Mouse (Mus musculus): ENCODE data around the gene Trim67. TPM values are rescaled to one million over a fixed set of nuclear protein-coding genes. Genes with fewer than 3 reads are reported as not detected.

Gene Trim67
- total RNA-seq, 1 experiment: 0.40 TPM

- Histone ChIP-seq H3K27ac (ENCODE audit: insufficient read depth, low read depth, low read length, poor library complexity, severe bottlenecking) (no peak overlapping the region), H3K9ac (ENCODE audit: insufficient read depth, low read depth, low read length, poor library complexity, severe bottlenecking) (no peak overlapping the region), H3K9me3 (ENCODE audit: control insufficient read depth, insufficient read depth, low read depth, low read length) (no peaks in the 10 kb centered on the region), H3K4me1 (ENCODE audit: control insufficient read depth in 2 of 2, insufficient read depth in 2 of 2, low read length in 2 of 2, poor library complexity in 1 of 2) (peaks cover 0 to 6% of the 10 kb centered on the region in 2 experiments; a peak in 1 of 4 replicates), H3K36me3 (ENCODE audit: control insufficient read depth, insufficient read depth, low read length, poor library complexity, severe bottlenecking) (peaks cover 27% of the 10 kb centered on the region), H3K4me3 (ENCODE audit: insufficient read depth in 1 of 2, low read depth in 1 of 2, low read length in 2 of 2, poor library complexity in 1 of 2, severe bottlenecking in 1 of 2) (no peak overlapping the region)
- DNase-seq (ENCODE audit: low read depth, low spot score): no peak
- TF ChIP-seq MAFK (IDR thresholded peaks at IDR 0.05; ENCODE audit: insufficient read depth, low read depth, low read length) (no peak), ZNF384 (IDR thresholded peaks at IDR 0.05; ENCODE audit: low read depth, low read length) (no peak), ZC3H11A (IDR thresholded peaks at IDR 0.05; ENCODE audit: borderline replicate concordance, low read depth, low read length) (no peak), HCFC1 (IDR thresholded peaks at IDR 0.05; ENCODE audit: borderline replicate concordance, insufficient read depth, low read length) (no peak), CHD2 (IDR thresholded peaks at IDR 0.05; ENCODE audit: low read depth, low read length) (no peak)
- in situ Hi-C loops (cut with MboI; ENCODE audit: low sequenced_read_pairs in 2 of 2, unreplicated experiment in 2 of 2): no loop called here
These were observed 43.4 kb downstream of the Trim67 start for GRCm38 (mm10) chr8:124836273-124836672.

- H3K4me1 ChIP-seq (ENCODE audit: control insufficient read depth in 2 of 2, insufficient read depth in 2 of 2, low read length in 2 of 2, poor library complexity in 1 of 2): peaks cover 0 to 6% of the 10 kb centered on the region in 2 experiments; a peak in 1 of 4 replicates
- no peak for DNase-seq (ENCODE audit: low read depth, low spot score)
- TF ChIP-seq ZNF384 (IDR thresholded peaks at IDR 0.05; ENCODE audit: low read depth, low read length) (no peak), ZC3H11A (IDR thresholded peaks at IDR 0.05; ENCODE audit: borderline replicate concordance, low read depth, low read length) (no peak), CHD2 (IDR thresholded peaks at IDR 0.05; ENCODE audit: low read depth, low read length) (no peak), MAFK (IDR thresholded peaks at IDR 0.05; ENCODE audit: insufficient read depth, low read depth, low read length) (no peak), HCFC1 (IDR thresholded peaks at IDR 0.05; ENCODE audit: borderline replicate concordance, insufficient read depth, low read length) (no peak)
- peaks cover 32% of the 10 kb centered on the region for H3K36me3 ChIP-seq (ENCODE audit: control insufficient read depth, insufficient read depth, low read length, poor library complexity, severe bottlenecking)
- in situ Hi-C loops (cut with MboI; ENCODE audit: low sequenced_read_pairs in 2 of 2, unreplicated experiment in 2 of 2): no loop called here
- H3K9ac ChIP-seq (ENCODE audit: insufficient read depth, low read depth, low read length, poor library complexity, severe bottlenecking): no peak overlapping the region
- no peak overlapping the region for H3K4me3 ChIP-seq (ENCODE audit: insufficient read depth in 1 of 2, low read depth in 1 of 2, low read length in 2 of 2, poor library complexity in 1 of 2, severe bottlenecking in 1 of 2)
- no peak overlapping the region for H3K27ac ChIP-seq (ENCODE audit: insufficient read depth, low read depth, low read length, poor library complexity, severe bottlenecking)
- H3K9me3 ChIP-seq (ENCODE audit: control insufficient read depth, insufficient read depth, low read depth, low read length): no peaks in the 10 kb centered on the region
These were observed 44.0 kb downstream of the Trim67 start for GRCm38 (mm10) chr8:124836907-124837306.

DNA sequence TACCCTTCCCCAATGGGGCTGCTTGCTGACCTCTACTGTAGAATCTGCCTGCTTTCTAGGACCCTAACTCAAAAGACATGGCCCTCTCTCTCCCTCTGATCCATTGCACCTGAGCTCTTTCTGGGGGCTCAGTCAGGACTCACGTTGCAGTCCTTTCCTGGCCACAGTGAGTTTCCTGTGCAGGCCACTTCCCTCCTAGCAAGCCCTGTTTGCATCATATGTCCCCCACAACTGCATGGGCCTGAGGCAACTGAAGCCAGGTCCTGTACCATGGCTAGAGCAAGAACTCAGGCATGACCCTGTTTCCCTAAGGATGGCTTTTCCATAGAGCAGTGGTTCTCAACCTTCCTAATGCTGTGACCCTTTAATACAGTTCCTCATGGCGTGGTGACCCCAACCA, 45.1 kb downstream of the Trim67 start:
- DNase-seq (ENCODE audit: low read depth, low spot score): no peak
- Histone ChIP-seq H3K27ac (ENCODE audit: insufficient read depth, low read depth, low read length, poor library complexity, severe bottlenecking) (no peak overlapping the region), H3K9me3 (ENCODE audit: control insufficient read depth, insufficient read depth, low read depth, low read length) (no peaks in the 10 kb centered on the region), H3K36me3 (ENCODE audit: control insufficient read depth, insufficient read depth, low read length, poor library complexity, severe bottlenecking) (peaks cover 35% of the 10 kb centered on the region), H3K4me1 (ENCODE audit: control insufficient read depth in 2 of 2, insufficient read depth in 2 of 2, low read length in 2 of 2, poor library complexity in 1 of 2) (peaks cover 0 to 6% of the 10 kb centered on the region in 2 experiments; a peak in 1 of 4 replicates), H3K9ac (ENCODE audit: insufficient read depth, low read depth, low read length, poor library complexity, severe bottlenecking) (no peak overlapping the region), H3K4me3 (ENCODE audit: insufficient read depth in 1 of 2, low read depth in 1 of 2, low read length in 2 of 2, poor library complexity in 1 of 2, severe bottlenecking in 1 of 2) (no peak overlapping the region)
- in situ Hi-C loops (cut with MboI; ENCODE audit: low sequenced_read_pairs in 2 of 2, unreplicated experiment in 2 of 2): no loop called here
- no peak for TF ChIP-seq ZNF384 (IDR thresholded peaks at IDR 0.05; ENCODE audit: low read depth, low read length)
- no peak for TF ChIP-seq HCFC1 (IDR thresholded peaks at IDR 0.05; ENCODE audit: borderline replicate concordance, insufficient read depth, low read length)
- TF ChIP-seq CHD2 (IDR thresholded peaks at IDR 0.05; ENCODE audit: low read depth, low read length): no peak
- TF ChIP-seq ZC3H11A (IDR thresholded peaks at IDR 0.05; ENCODE audit: borderline replicate concordance, low read depth, low read length): no peak
- no peak for TF ChIP-seq MAFK (IDR thresholded peaks at IDR 0.05; ENCODE audit: insufficient read depth, low read depth, low read length)

DNA sequence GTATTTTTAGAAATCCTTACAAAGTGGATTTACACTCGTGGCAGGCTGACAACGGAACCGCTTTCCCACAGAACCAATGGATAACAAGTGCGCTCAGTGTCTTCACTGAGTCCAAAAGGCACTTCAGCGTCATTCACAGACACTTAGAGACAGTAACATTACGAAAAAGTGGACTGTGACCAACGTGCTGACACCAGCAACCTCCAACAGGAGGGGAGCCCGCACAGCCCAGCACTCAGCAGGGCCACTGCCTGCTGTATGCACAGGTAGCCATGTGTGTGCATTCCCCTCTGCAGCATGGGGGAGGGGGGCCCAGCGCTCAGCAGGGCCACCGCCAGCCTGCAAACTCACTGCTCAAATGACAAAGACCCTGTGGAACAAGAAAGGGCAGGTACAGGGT, 46.5 kb downstream of the Trim67 start:
- H3K4me3 ChIP-seq (ENCODE audit: insufficient read depth in 1 of 2, low read depth in 1 of 2, low read length in 2 of 2, poor library complexity in 1 of 2, severe bottlenecking in 1 of 2): no peak overlapping the region
- H3K36me3 ChIP-seq (ENCODE audit: control insufficient read depth, insufficient read depth, low read length, poor library complexity, severe bottlenecking): peaks cover 39% of the 10 kb centered on the region
- in situ Hi-C loops (cut with MboI; ENCODE audit: low sequenced_read_pairs in 2 of 2, unreplicated experiment in 2 of 2): no loop called here
- no peak overlapping the region for H3K9ac ChIP-seq (ENCODE audit: insufficient read depth, low read depth, low read length, poor library complexity, severe bottlenecking)
- no peak overlapping the region for H3K27ac ChIP-seq (ENCODE audit: insufficient read depth, low read depth, low read length, poor library complexity, severe bottlenecking)
- H3K9me3 ChIP-seq (ENCODE audit: control insufficient read depth, insufficient read depth, low read depth, low read length): no peaks in the 10 kb centered on the region
- no peak for TF ChIP-seq ZNF384 (IDR thresholded peaks at IDR 0.05; ENCODE audit: low read depth, low read length)
- no peak for TF ChIP-seq ZC3H11A (IDR thresholded peaks at IDR 0.05; ENCODE audit: borderline replicate concordance, low read depth, low read length)
- peaks cover 0 to 3% of the 10 kb centered on the region in 2 experiments; a peak in 1 of 4 replicates for H3K4me1 ChIP-seq (ENCODE audit: control insufficient read depth in 2 of 2, insufficient read depth in 2 of 2, low read length in 2 of 2, poor library complexity in 1 of 2)
- DNase-seq (ENCODE audit: low read depth, low spot score): no peak

DNA sequence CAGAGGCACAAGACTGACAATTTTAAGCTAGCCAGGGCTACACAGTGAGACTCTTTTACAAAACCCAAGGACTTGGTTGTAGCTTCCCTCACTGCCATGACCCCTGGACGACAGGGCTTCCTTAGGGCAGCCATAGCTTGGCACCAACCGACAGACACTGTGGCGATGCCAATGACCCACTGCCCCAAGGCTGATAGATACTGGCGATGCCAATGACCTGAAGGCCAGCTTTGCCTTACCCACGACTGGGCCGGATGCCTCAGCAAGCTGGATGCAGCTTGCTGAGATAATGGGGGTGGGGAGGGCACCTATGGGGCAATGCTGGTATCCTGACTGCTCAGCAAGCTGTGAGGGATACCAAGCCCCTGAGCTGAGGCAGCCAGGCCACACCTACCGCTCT, 48.0 kb downstream of the Trim67 start:
- no peak overlapping the region for H3K9ac ChIP-seq (ENCODE audit: insufficient read depth, low read depth, low read length, poor library complexity, severe bottlenecking)
- H3K36me3 ChIP-seq (ENCODE audit: control insufficient read depth, insufficient read depth, low read length, poor library complexity, severe bottlenecking): peaks cover 39% of the 10 kb centered on the region
- no peak overlapping the region for H3K27ac ChIP-seq (ENCODE audit: insufficient read depth, low read depth, low read length, poor library complexity, severe bottlenecking)
- TF ChIP-seq CHD2 (IDR thresholded peaks at IDR 0.05; ENCODE audit: low read depth, low read length) (no peak), ZC3H11A (IDR thresholded peaks at IDR 0.05; ENCODE audit: borderline replicate concordance, low read depth, low read length) (no peak), ZNF384 (IDR thresholded peaks at IDR 0.05; ENCODE audit: low read depth, low read length) (no peak), HCFC1 (IDR thresholded peaks at IDR 0.05; ENCODE audit: borderline replicate concordance, insufficient read depth, low read length) (no peak), MAFK (IDR thresholded peaks at IDR 0.05; ENCODE audit: insufficient read depth, low read depth, low read length) (no peak)
- DNase-seq (ENCODE audit: low read depth, low spot score): no peak
- no peaks in the 10 kb centered on the region for H3K9me3 ChIP-seq (ENCODE audit: control insufficient read depth, insufficient read depth, low read depth, low read length)
- H3K4me1 ChIP-seq (ENCODE audit: control insufficient read depth in 2 of 2, insufficient read depth in 2 of 2, low read length in 2 of 2, poor library complexity in 1 of 2): peaks cover 0 to 3% of the 10 kb centered on the region in 2 experiments; a peak in 1 of 4 replicates
- in situ Hi-C loops (cut with MboI; ENCODE audit: low sequenced_read_pairs in 2 of 2, unreplicated experiment in 2 of 2): no loop called here
- no peak overlapping the region for H3K4me3 ChIP-seq (ENCODE audit: insufficient read depth in 1 of 2, low read depth in 1 of 2, low read length in 2 of 2, poor library complexity in 1 of 2, severe bottlenecking in 1 of 2)

Data from ES-E14 (cell line).